Mouse (Mus musculus) thymus, adult 2 months (tissue): ENCODE results near the gene Fam19a5. TPM values are rescaled to one million over a fixed set of nuclear protein-coding genes. Genes with fewer than 3 reads are reported as not detected.

Experiments
- DNase-seq: peaks from one replicate; pipeline ENCODE4 v3.0.0; 2021
- H3K27ac ChIP-seq: fragments of 200-500 bp; 2 replicates; pipeline ENCODE4 v1.5.1; 2012; ENCODE audit warnings: low read length, control low read depth; ENCODE audit not compliant: control insufficient read depth, insufficient read depth
- H3K27me3 ChIP-seq: fragments of 200-500 bp; 2 replicates; pipeline ENCODE4 v1.6.1; 2012; ENCODE audit warnings: mild to moderate bottlenecking, low read length, moderate library complexity, mixed read lengths; ENCODE audit not compliant: control insufficient read depth, insufficient read depth
- H3K36me3 ChIP-seq: fragments of 200-500 bp; 2 replicates; pipeline ENCODE4 v1.6.1; 2012; ENCODE audit warnings: mild to moderate bottlenecking, low read length, moderate library complexity; ENCODE audit not compliant: control insufficient read depth, insufficient read depth
- H3K4me1 ChIP-seq: fragments of 200-500 bp; replicated peaks from 2 replicates; pipeline ENCODE4 v1.6.1; 2012; ENCODE audit warnings: low read length; ENCODE audit not compliant: control insufficient read depth, insufficient read depth
- H3K4me3 ChIP-seq: fragments of 200-500 bp; 2 replicates; pipeline ENCODE4 v1.5.1; 2012; ENCODE audit warnings: mild to moderate bottlenecking, low read length, control low read depth, moderate library complexity; ENCODE audit not compliant: control insufficient read depth, insufficient read depth
- CTCF ChIP-seq: fragments of 200-500 bp; IDR thresholded peaks from 2 replicates; pipeline ENCODE4 v1.5.1; 2012; ENCODE audit warnings: mild to moderate bottlenecking, control low read depth, low read length, moderate library complexity, borderline replicate concordance; ENCODE audit not compliant: control insufficient read depth, poor library complexity, insufficient read depth; ENCODE audit errors: extremely low read depth
- POLR2A ChIP-seq: fragments of 200-500 bp; IDR thresholded peaks from 2 replicates; pipeline ENCODE4 v1.6.1; 2012; ENCODE audit warnings: mild to moderate bottlenecking, low read length, control low read depth, moderate library complexity; ENCODE audit not compliant: control insufficient read depth, poor library complexity, insufficient read depth; ENCODE audit errors: extremely low read depth
- WGBS: fragments of 180-500 bp; shearing (Covaris S2); methylation state at CpG from one replicate; pipeline ENCODE4 v1.1.7; 2018; 5-methylcytosine and 5-hydroxymethylcytosine counted together
- polyA plus RNA-seq: library from polyadenylated mRNA; depleted of rRNA; stranded (reverse); fragments of >200 nt; gene quantifications from 2 replicates; pipeline ENCODE4 v1.2.3, GENCODE M21; 2012

Gene Fam19a5
- polyA plus RNA-seq, 1 experiment: 1.1 TPM

DNA sequence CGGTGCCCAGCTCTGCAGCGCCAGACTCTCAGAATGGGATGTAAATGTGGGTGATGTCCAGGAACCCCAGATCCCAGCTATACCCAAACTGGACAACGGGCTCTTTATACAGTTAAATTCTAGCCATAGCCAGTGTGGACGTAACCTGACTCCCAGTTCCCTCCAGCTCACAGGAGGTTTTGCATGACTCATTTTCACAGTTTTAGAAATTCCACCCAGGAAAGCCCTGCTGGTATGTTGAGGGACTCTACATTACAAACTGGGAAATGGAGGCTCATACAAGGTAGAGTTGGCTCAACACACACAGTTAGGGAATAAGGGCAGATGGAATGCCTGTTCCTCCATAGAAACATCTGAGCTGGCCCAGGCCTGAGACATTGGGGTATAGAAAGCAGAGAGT, 147.9 kb downstream of the Fam19a5 start:
- DNase-seq: no peak
- H3K27me3 ChIP-seq: no peaks in the 10 kb centered on the region
- WGBS: 90% methylated on average over 4 of the region's 4 CpGs
- no peak overlapping the region for H3K4me3 ChIP-seq
- no peaks in the 10 kb centered on the region for H3K36me3 ChIP-seq
- no peak overlapping the region for H3K27ac ChIP-seq
- TF ChIP-seq POLR2A (no peak), CTCF (no peak)
- no peaks in the 10 kb centered on the region for H3K4me1 ChIP-seq

DNA sequence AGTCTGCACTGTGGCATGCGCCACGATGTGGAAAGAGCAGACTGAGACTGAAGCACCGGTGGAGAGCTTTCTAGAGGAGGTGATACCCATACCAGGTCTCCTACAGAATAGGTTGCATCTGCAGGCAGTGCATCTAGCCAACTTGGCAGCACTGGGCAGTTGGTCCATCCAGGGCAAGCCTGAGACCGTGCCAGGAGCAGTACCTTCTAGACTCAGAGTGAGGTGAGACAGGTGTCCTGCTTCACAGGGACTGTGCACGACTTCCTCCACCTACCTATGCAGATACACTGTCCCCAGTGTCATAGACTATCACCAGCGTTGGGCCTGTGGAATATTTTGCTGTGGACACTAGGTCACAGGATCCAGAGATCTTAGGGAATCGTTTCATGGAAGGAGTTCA, 148.3 kb downstream of the Fam19a5 start:
- no peak overlapping the region for H3K27ac ChIP-seq
- H3K4me3 ChIP-seq: no peak overlapping the region
- whole genome bisulfite sequencing: 90% methylated on average over 7 of the region's 7 CpGs
- no peaks in the 10 kb centered on the region for H3K27me3 ChIP-seq
- no peaks in the 10 kb centered on the region for H3K4me1 ChIP-seq
- TF ChIP-seq POLR2A (no peak), CTCF (no peak)
- no peak for DNase-seq
- no peaks in the 10 kb centered on the region for H3K36me3 ChIP-seq

DNA sequence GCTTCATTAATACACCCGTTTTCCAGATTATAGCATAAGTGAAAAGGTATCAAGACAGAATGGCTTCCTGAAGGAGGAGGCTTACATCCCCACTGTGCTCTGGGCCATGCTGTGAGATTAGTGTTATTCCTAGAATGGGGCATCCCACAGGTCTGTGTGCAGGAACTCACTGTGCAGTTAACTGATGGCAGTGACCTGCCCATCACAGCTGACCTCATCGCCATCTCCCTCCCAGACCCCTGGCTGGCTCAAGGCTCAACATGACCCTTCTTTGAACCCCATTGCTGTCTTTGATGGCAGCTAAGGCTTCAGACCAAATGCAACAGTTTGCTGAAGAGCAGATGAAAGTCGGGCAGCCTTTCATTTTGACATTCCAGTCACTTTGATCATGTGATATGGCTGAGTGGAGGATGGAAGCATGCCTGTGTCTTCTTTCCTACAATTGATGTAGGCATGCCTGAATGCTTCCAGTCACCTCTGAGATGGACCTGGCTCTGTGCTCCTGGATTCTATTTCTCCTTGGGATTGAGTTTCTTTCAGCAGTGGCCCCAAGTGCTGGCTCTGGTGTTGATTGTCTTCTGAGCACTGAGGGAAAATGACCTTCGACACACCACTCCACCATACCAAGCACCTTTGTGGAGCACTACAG, 148.9 kb downstream of the Fam19a5 start:
- no peak for TF ChIP-seq POLR2A
- no peak for TF ChIP-seq CTCF
- no peaks in the 10 kb centered on the region for H3K4me1 ChIP-seq
- 89% methylated on average over 4 of the region's 4 CpGs for WGBS
- H3K4me3 ChIP-seq: no peak overlapping the region
- no peak overlapping the region for H3K27ac ChIP-seq
- H3K36me3 ChIP-seq: no peaks in the 10 kb centered on the region
- no peaks in the 10 kb centered on the region for H3K27me3 ChIP-seq
- no peak for DNase-seq

DNA sequence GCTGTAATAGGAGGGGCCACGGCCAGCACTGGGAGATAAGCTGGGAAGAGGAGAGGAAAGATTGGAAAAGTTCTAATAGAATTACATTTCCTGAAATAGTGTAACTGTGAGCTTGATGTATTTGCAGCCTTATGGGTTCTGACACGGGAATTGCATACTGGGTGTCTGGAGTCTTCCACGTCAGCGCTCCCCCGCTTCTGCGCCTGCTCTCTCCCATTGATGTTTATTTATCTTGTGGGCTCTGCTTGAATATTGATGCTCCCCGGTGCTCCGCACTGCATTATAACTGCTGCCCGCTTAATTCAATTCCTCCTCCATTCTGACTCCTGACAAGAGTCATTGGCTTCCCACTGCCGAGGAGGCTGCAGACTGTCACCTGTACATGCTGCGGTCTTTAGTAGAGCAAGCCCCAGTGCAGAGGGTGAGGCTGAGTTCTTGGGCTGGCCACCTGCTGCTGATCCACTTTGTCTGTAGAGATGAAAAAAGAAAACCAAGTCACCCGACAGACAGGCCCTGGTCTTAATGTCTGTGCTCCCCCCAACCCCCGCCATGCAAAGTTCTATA, 153.4 kb downstream of the Fam19a5 start:
- WGBS: 94% methylated on average over 13 of the region's 13 CpGs
- Histone ChIP-seq H3K27ac (no peak overlapping the region), H3K36me3 (no peaks in the 10 kb centered on the region), H3K4me1 (no peaks in the 10 kb centered on the region), H3K27me3 (no peaks in the 10 kb centered on the region), H3K4me3 (no peak overlapping the region)
- TF ChIP-seq POLR2A: no peak
- no peak for TF ChIP-seq CTCF
- no peak for DNase-seq

DNA sequence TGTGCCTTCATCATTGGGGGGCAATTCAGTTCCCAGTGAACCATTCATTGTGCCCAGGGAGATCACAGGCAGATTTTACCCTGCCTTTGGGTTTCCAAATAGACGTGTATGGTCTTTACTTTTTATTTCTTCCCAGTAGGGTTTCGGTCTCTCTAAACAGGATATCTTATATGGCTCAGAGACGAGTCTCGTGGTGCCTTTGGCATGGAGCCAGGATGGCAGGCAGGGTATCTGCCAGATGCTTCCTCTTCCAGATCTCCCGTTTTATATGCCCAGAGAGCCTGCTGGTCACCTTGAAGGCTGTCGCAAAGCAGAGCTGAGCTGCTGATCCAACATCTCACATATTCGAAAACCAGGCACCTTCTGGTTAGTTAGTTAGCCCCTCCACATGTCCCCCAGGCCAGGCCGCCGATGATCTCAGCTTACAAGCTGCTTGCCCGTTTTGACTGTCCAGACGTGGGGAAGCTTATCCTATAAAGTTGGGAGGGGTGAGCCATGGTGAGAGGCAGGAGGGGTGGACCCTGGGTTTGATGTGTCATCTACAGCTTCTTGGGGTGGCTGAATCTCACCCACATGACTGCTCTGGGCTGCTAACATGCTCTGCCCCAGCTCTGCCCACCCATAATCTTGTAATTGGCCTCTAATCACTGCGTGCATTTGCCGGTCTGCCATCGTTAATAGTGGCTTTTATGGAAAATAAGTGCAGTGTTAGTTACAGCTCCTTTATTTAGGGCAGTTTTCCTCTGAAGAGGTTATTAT, 154.6 kb downstream of the Fam19a5 start:
- 71% methylated on average over 14 of the region's 14 CpGs for WGBS
- H3K27me3 ChIP-seq: no peaks in the 10 kb centered on the region
- H3K4me3 ChIP-seq: no peak overlapping the region
- no peaks in the 10 kb centered on the region for H3K36me3 ChIP-seq
- H3K27ac ChIP-seq: no peak overlapping the region
- TF ChIP-seq CTCF: no peak
- TF ChIP-seq POLR2A: no peak
- DNase-seq: no peak
- H3K4me1 ChIP-seq: no peaks in the 10 kb centered on the region

DNA sequence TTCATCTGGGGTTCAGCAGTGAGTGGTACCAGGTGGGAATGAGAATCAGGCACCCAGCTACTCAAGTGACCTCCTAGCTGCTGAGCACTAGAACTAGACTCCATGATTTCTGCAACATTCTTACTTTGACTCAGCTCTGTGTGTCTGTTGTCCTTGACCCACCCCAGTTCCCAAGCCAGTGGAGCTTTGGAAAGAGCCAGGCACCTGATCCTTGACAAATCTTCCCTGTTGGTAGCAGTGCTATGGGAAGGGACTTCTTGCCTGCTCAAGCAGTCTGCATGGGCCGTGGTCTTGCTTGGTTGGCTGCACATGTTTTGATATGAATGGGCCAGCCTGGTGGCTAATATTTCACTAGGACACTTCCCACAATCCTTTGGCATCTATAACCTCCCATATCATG, 158.7 kb downstream of the Fam19a5 start:
- 93% methylated on average over 1 of the region's 1 CpGs for WGBS

More for the DNA sequence above, 158.7 kb downstream of the Fam19a5 start:
- H3K4me3 ChIP-seq: no peak overlapping the region
- TF ChIP-seq POLR2A (no peak), CTCF (no peak)
- H3K36me3 ChIP-seq: no peaks in the 10 kb centered on the region
- no peaks in the 10 kb centered on the region for H3K4me1 ChIP-seq
- no peak overlapping the region for H3K27ac ChIP-seq
- DNase-seq: no peak
- H3K27me3 ChIP-seq: no peaks in the 10 kb centered on the region
